Mouse (Mus musculus) MEL (cell line): ENCODE data around the gene Timeless. TPM values are rescaled to one million over a fixed set of nuclear protein-coding genes. Genes with fewer than 3 reads are reported as not detected.
A peak's percentile ranks its signal among the peaks of the same experiment; 100 is the strongest.

Experiments used
- DNase-seq: peaks from one replicate; pipeline ENCODE4 v3.0.0; 2011; ENCODE audit warnings: low read depth, low spot score
- H3K27ac ChIP-seq: 2 replicates; pipeline ENCODE4 v1.5.1; 2012; ENCODE audit warnings: low read depth, mild to moderate bottlenecking, control low read depth, low read length, moderate library complexity; ENCODE audit not compliant: control insufficient read depth
- H3K27me3 ChIP-seq, 2 experiments: fragments of 150-350 bp in 1 of 2; sonication (generic) in 1 of 2; 2 replicates each; pipeline ENCODE4 v1.6.1; 2012; ENCODE audit warnings: low read length in 2 of 2, mild to moderate bottlenecking in 2 of 2, improper control_type of control experiment in 1 of 2, moderate library complexity in 1 of 2; ENCODE audit not compliant: insufficient read depth in 2 of 2, control insufficient read depth in 1 of 2
- H3K36me3 ChIP-seq, 2 experiments: 2 replicates each; pipeline ENCODE4 v1.6.1; 2012 to 2014; ENCODE audit warnings: low read length in 2 of 2, improper control_type of control experiment in 1 of 2, inconsistent platforms in 1 of 2, mild to moderate bottlenecking in 1 of 2; ENCODE audit not compliant: insufficient read depth in 2 of 2, control insufficient read depth in 1 of 2
- H3K4me1 ChIP-seq, 2 experiments: fragments of 150-350 bp in 1 of 2; sonication (generic) in 1 of 2; 2 replicates each; pipeline ENCODE4 v1.6.1; 2012; ENCODE audit warnings: low read length in 2 of 2, improper control_type of control experiment in 1 of 2, mild to moderate bottlenecking in 1 of 2; ENCODE audit not compliant: insufficient read depth in 2 of 2, control insufficient read depth in 1 of 2
- H3K4me3 ChIP-seq, 2 experiments: fragments of 150-350 bp in 1 of 2; sonication (generic) in 1 of 2; 2 replicates each; pipeline ENCODE4 v1.5.1; 2012; ENCODE audit warnings: low read depth in 2 of 2, low read length in 2 of 2, mild to moderate bottlenecking in 2 of 2, moderate library complexity in 2 of 2, control low read depth in 1 of 2, improper control_type of control experiment in 1 of 2; ENCODE audit not compliant: control insufficient read depth in 1 of 2, insufficient read depth in 1 of 2
- H3K79me2 ChIP-seq: 2 replicates; pipeline ENCODE4 v1.6.1; 2012; ENCODE audit warnings: mild to moderate bottlenecking, low read length, moderate library complexity; ENCODE audit not compliant: control insufficient read depth, poor library complexity, insufficient read depth
- H3K9ac ChIP-seq: 2 replicates; pipeline ENCODE4 v1.6.1; 2012; ENCODE audit warnings: low read depth, mild to moderate bottlenecking, control low read depth, low read length, moderate library complexity; ENCODE audit not compliant: control insufficient read depth, poor library complexity, severe bottlenecking
- H3K9me3 ChIP-seq: fragments of 150-350 bp; sonication (generic); replicated peaks from 2 replicates; pipeline ENCODE4 v1.6.1; 2012; ENCODE audit warnings: mild to moderate bottlenecking, low read length, improper control_type of control experiment, moderate library complexity; ENCODE audit not compliant: insufficient read depth
- BHLHE40 ChIP-seq: IDR thresholded peaks from 2 replicates; pipeline ENCODE4 v1.6.1; 2012; ENCODE audit warnings: low read depth, mild to moderate bottlenecking, inconsistent platforms, low read length, improper control_type of control experiment, borderline replicate concordance
- ELF1 ChIP-seq: IDR thresholded peaks from 2 replicates; pipeline ENCODE4 v1.6.1; 2014; ENCODE audit warnings: low read depth, mild to moderate bottlenecking, inconsistent platforms, low read length, improper control_type of control experiment, moderate library complexity
- EP300 ChIP-seq, 2 experiments: IDR thresholded peaks; 2 replicates each; pipeline ENCODE4 v1.6.1; 2011; ENCODE audit warnings: improper control_type of control experiment in 2 of 2, low read length in 2 of 2, low read depth in 1 of 2, mild to moderate bottlenecking in 1 of 2
- ETS1 ChIP-seq: IDR thresholded peaks from 2 replicates; pipeline ENCODE4 v1.6.1; 2012; ENCODE audit warnings: low read depth, mild to moderate bottlenecking, inconsistent platforms, low read length, improper control_type of control experiment, moderate library complexity
- GABPA ChIP-seq: IDR thresholded peaks from 2 replicates; pipeline ENCODE4 v1.6.1; 2012; ENCODE audit warnings: low read depth, mild to moderate bottlenecking, inconsistent platforms, low read length, improper control_type of control experiment, moderate library complexity
- GATA1 ChIP-seq: IDR thresholded peaks from 2 replicates; pipeline ENCODE4 v1.6.1; 2011; ENCODE audit warnings: low read depth, low read length, improper control_type of control experiment
- HCFC1 ChIP-seq: IDR thresholded peaks from 2 replicates; pipeline ENCODE4 v1.6.1; 2012; ENCODE audit warnings: low read depth, mild to moderate bottlenecking, inconsistent platforms, low read length, improper control_type of control experiment, moderate library complexity
- MAX ChIP-seq: IDR thresholded peaks from 2 replicates; pipeline ENCODE4 v1.6.1; 2011; ENCODE audit warnings: low read length, improper control_type of control experiment
- MAZ ChIP-seq: IDR thresholded peaks from 2 replicates; pipeline ENCODE4 v1.6.1; 2012; ENCODE audit warnings: low read depth, mild to moderate bottlenecking, inconsistent platforms, low read length, improper control_type of control experiment
- MXI1 ChIP-seq: IDR thresholded peaks from 2 replicates; pipeline ENCODE4 v1.6.1; 2011; ENCODE audit warnings: mild to moderate bottlenecking, low read depth, low read length, improper control_type of control experiment
- MYC ChIP-seq: IDR thresholded peaks from 2 replicates; pipeline ENCODE4 v1.6.1; 2011; ENCODE audit warnings: low read depth, mild to moderate bottlenecking, low read length, improper control_type of control experiment, moderate library complexity
- NELFE ChIP-seq: IDR thresholded peaks from 2 replicates; pipeline ENCODE4 v1.6.1; 2011; ENCODE audit warnings: low read depth, low read length, improper control_type of control experiment
- POLR2A ChIP-seq, 2 experiments: IDR thresholded peaks; 2 replicates each; pipeline ENCODE4 v1.6.1; 2011 to 2012; ENCODE audit warnings: low read length in 2 of 2, mild to moderate bottlenecking in 2 of 2, control low read depth in 1 of 2, improper control_type of control experiment in 1 of 2, low read depth in 1 of 2, moderate library complexity in 1 of 2; ENCODE audit not compliant: control insufficient read depth in 1 of 2, insufficient read depth in 1 of 2, poor library complexity in 1 of 2
- POLR2AphosphoS2 ChIP-seq: IDR thresholded peaks from 2 replicates; pipeline ENCODE4 v1.6.1; 2011; ENCODE audit warnings: low read length, improper control_type of control experiment
- RCOR1 ChIP-seq: IDR thresholded peaks from 2 replicates; pipeline ENCODE4 v1.6.1; 2012; ENCODE audit warnings: low read depth, mild to moderate bottlenecking, inconsistent platforms, low read length, improper control_type of control experiment
- SIN3A ChIP-seq: IDR thresholded peaks from 2 replicates; pipeline ENCODE4 v1.6.1; 2012; ENCODE audit warnings: low read length, improper control_type of control experiment, inconsistent platforms
- SMC3 ChIP-seq: IDR thresholded peaks from 2 replicates; pipeline ENCODE4 v1.6.1; 2011; ENCODE audit warnings: low read depth, low read length, improper control_type of control experiment
- TAL1 ChIP-seq: IDR thresholded peaks from 2 replicates; pipeline ENCODE4 v1.6.1; 2012; ENCODE audit warnings: mild to moderate bottlenecking, inconsistent platforms, low read length, moderate library complexity, mixed read lengths
- TBP ChIP-seq: IDR thresholded peaks from 2 replicates; pipeline ENCODE4 v1.8.0; 2011; ENCODE audit warnings: low read depth, low read length, improper control_type of control experiment
- TCF12 ChIP-seq: IDR thresholded peaks from 2 replicates; pipeline ENCODE4 v1.6.1; 2014; ENCODE audit warnings: low read depth, mild to moderate bottlenecking, inconsistent platforms, low read length, improper control_type of control experiment, moderate library complexity
- USF2 ChIP-seq, 2 experiments: IDR thresholded peaks; 2 replicates each; pipeline ENCODE4 v1.6.1; 2011 to 2012; ENCODE audit warnings: improper control_type of control experiment in 2 of 2, low read length in 2 of 2, borderline replicate concordance in 1 of 2, inconsistent platforms in 1 of 2, low read depth in 1 of 2, mild to moderate bottlenecking in 1 of 2; ENCODE audit not compliant: insufficient read depth in 1 of 2
- ZC3H11A ChIP-seq: IDR thresholded peaks from 2 replicates; pipeline ENCODE4 v1.6.1; 2012; ENCODE audit warnings: low read depth, mild to moderate bottlenecking, inconsistent platforms, low read length, improper control_type of control experiment
- ZKSCAN1 ChIP-seq: IDR thresholded peaks from 2 replicates; pipeline ENCODE4 v1.6.1; 2012; ENCODE audit warnings: low read depth, mild to moderate bottlenecking, inconsistent platforms, low read length, improper control_type of control experiment, moderate library complexity
- ZNF384 ChIP-seq: IDR thresholded peaks from 2 replicates; pipeline ENCODE4 v1.6.1; 2012; ENCODE audit warnings: low read depth, mild to moderate bottlenecking, inconsistent platforms, low read length, improper control_type of control experiment
- polyA plus RNA-seq, 2 experiments: library from polyadenylated mRNA; stranded (reverse) in 1 of 2; unstranded in 1 of 2; fragments of >175 nt in 1 of 2; fragments of >200 nt in 1 of 2; gene quantifications; 2 replicates each; pipeline versions ENCODE4 v1.2.1 to v1.2.4; 2012; ENCODE audit warnings: low replicate concordance in 2 of 2, low read depth in 1 of 2; ENCODE audit not compliant: insufficient read length in 2 of 2, insufficient read depth in 1 of 2, missing spikeins in 1 of 2
- total RNA-seq: library from RNA; depleted of rRNA; stranded (reverse); fragments of 300-350 nt; gene quantifications from 2 replicates; pipeline ENCODE4 v1.2.3, GENCODE M21; 2012

Gene Timeless
- total and polyA plus RNA-seq, 3 experiments: 49.3 to 627 (median 89.8) TPM

DNA sequence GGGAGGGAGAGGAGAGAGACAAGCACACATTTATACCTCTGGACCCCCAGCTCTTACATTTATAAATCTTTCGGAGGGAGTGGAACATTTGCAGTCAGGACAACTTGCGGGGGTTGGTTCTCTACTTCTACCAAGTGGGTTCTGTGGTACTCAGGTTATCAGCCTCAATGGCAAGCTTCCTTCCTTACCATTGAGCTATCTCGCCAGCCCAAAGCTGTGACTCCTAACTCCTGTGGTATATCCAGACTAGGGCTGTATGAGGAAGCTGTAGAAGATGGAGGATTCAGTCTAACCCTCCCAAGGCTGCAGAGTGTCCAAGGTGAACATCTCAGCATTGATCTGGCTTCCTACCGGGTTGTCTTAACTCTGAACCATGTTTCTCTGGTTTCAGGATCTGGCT lies 7.3 kb downstream of the Timeless start:
- H3K4me3 ChIP-seq: no peak overlapping the region
- no peak overlapping the region for H3K9ac ChIP-seq
- H3K36me3 ChIP-seq: peaks cover 2 to 32% of the 10 kb centered on the region in 2 experiments
- 0 out of 2 replicates have a peak overlapping the region, but pooled peaks have one; percentile 14 for H3K27ac ChIP-seq
- H3K4me1 ChIP-seq: peaks cover 22 to 30% of the 10 kb centered on the region in 2 experiments
- TF ChIP-seq GATA1 (peak; percentile 50), RCOR1 (peak; percentile 45; the same call in 1 of the 2 replicates), GABPA (no peak), TAL1 (peak; percentile 45), MYC (no peak), HCFC1 (no peak), EP300 (IDR thresholded peaks at IDR 0.05; ENCODE audit: low read depth in 1 of 2, low read length in 2 of 2) (peak; percentile 56 to 60; a peak in 3 of 4 replicates)
- H3K9me3 ChIP-seq: no peaks in the 10 kb centered on the region
- H3K27me3 ChIP-seq: no peaks in the 10 kb centered on the region
- peaks cover 6% of the 10 kb centered on the region; the same call in 1 of the 2 replicates for H3K79me2 ChIP-seq
- peak; percentile 70 for DNase-seq

DNA sequence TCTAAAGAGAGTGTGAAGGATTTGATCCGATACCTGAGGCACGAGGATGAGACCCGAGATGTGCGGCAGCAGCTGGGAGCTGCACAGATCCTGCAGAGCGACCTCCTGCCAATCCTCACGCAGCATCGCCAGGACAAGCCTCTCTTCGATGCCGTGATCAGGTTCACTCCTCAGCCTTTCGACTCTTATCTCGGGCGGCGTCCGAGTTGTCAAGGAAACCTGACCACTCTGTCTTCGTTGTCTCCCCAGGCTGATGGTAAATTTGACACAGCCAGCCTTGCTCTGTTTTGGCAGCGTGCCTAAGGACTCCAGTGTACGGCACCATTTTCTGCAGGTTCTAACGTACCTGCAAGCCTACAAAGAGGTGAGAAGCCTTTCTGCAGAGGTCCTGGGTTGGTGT lies 8.3 kb downstream of the Timeless start:
- peak; percentile 81 for DNase-seq
- Histone ChIP-seq H3K9ac (no peak overlapping the region), H3K4me1 (peaks cover 22 to 30% of the 10 kb centered on the region in 2 experiments), H3K27me3 (no peaks in the 10 kb centered on the region), H3K9me3 (no peaks in the 10 kb centered on the region), H3K79me2 (peaks cover 6% of the 10 kb centered on the region; the same call in 1 of the 2 replicates), H3K4me3 (no peak overlapping the region), H3K27ac (0 out of 2 replicates have a peak overlapping the region, but pooled peaks have one; percentile 18), H3K36me3 (peaks cover 4 to 32% of the 10 kb centered on the region in 2 experiments)
- peak; percentile 93 for TF ChIP-seq SIN3A
- TF ChIP-seq GATA1: peak; percentile 78
- peak; percentile 85 for TF ChIP-seq MXI1
- TF ChIP-seq USF2 (IDR thresholded peaks at IDR 0.05; ENCODE audit: borderline replicate concordance in 1 of 2, insufficient read depth in 1 of 2, low read depth in 1 of 2, low read length in 2 of 2): no peak
- no peak for TF ChIP-seq ZC3H11A
- TF ChIP-seq TBP: peak; percentile 83
- peak; percentile 6; the same call in 1 of the 2 replicates for TF ChIP-seq TAL1
- peak; percentile 31; the same call in 1 of the 2 replicates for TF ChIP-seq ETS1

DNA sequence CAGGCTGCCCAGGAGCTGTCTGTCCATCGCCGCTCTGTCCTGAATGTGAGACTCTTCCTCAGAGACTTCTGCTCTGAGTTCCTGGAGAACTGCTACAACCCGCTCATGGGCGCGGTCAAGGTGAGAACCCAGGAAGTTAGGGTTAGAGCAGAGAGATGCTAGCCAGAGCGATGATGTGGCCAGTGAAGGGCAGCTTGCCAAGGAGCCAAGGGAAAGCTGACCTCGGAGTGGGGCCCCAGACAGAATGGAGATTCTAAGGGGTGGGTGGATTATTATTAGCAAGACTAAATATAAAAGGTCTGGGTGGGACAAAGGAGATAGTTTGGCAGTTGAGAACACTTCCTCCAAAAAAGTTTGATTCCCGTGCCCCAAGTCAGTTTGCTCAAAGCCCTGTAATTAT lies 11.4 kb downstream of the Timeless start:
- no peak overlapping the region for H3K27ac ChIP-seq
- H3K4me3 ChIP-seq: no peak overlapping the region
- H3K27me3 ChIP-seq: no peaks in the 10 kb centered on the region
- peaks cover 4 to 23% of the 10 kb centered on the region in 2 experiments for H3K36me3 ChIP-seq
- H3K4me1 ChIP-seq: peaks cover 15 to 22% of the 10 kb centered on the region in 2 experiments
- TF ChIP-seq TAL1: no peak
- TF ChIP-seq SMC3: no peak
- no peak for TF ChIP-seq USF2 (IDR thresholded peaks at IDR 0.05; ENCODE audit: borderline replicate concordance in 1 of 2, insufficient read depth in 1 of 2, low read depth in 1 of 2, low read length in 2 of 2)
- TF ChIP-seq HCFC1: no peak
- no peak for TF ChIP-seq BHLHE40
- no peak for TF ChIP-seq ZKSCAN1
- no peak for TF ChIP-seq MAX
- TF ChIP-seq TCF12: no peak
- TF ChIP-seq SIN3A: no peak
- no peak for TF ChIP-seq ZNF384
- no peak for TF ChIP-seq ZC3H11A
- TF ChIP-seq POLR2A (IDR thresholded peaks at IDR 0.05; ENCODE audit: control insufficient read depth in 1 of 2, insufficient read depth in 1 of 2, low read depth in 1 of 2, low read length in 2 of 2, poor library complexity in 1 of 2): no peak
- no peak for TF ChIP-seq RCOR1
- TF ChIP-seq ELF1: no peak
- TF ChIP-seq MAZ: no peak
- TF ChIP-seq NELFE: no peak
- TF ChIP-seq POLR2AphosphoS2: no peak
- TF ChIP-seq GABPA: no peak
- TF ChIP-seq GATA1: no peak
- peaks cover 2% of the 10 kb centered on the region; the same call in 1 of the 2 replicates for H3K79me2 ChIP-seq
- H3K9me3 ChIP-seq: no peaks in the 10 kb centered on the region
- no peak overlapping the region for H3K9ac ChIP-seq
- DNase-seq: no peak
